Mouse (Mus musculus) right cerebral cortex, adult 18-20 months (tissue): ENCODE measurements around the gene Chil5.
"Not testable (repeated sequence)": the region's sequence is repeated elsewhere in the genome, so short reads cannot be mapped to it uniquely, and the experiment has no call there.

Source experiments
- DNase-seq: peaks from one replicate; pipeline ENCODE4 v3.0.0; 2022; ENCODE audit warnings: mixed read lengths

Chil5 gene

DNA sequence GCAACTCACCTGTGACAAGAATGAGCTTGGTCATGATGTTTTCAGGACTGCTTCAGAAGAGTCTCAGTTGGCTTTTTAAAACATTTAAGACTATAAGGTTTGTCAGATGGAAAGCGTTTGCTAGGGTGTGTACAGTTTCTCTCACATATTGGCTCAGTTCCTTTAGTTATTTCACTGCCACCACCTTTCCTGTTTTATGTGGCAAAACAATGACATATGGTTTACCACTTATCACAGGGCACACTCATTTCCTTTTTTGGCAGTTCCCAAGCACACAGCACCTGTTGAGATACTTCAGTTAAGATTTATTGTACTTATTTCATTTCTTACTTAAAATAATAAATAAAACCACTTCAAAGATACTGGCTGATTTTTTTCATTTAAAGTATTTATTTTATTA lies at the start of gene Chil5:
Chil5 (minus strand) TSS at position 34 of the 400 bp plus-strand sequence.
- no peak for DNase-seq

GRCm38 (mm10) chr3:106074824-106075223 lies 42.2 kb upstream of the Chil5 start:
- DNase-seq, result no peak

DNA sequence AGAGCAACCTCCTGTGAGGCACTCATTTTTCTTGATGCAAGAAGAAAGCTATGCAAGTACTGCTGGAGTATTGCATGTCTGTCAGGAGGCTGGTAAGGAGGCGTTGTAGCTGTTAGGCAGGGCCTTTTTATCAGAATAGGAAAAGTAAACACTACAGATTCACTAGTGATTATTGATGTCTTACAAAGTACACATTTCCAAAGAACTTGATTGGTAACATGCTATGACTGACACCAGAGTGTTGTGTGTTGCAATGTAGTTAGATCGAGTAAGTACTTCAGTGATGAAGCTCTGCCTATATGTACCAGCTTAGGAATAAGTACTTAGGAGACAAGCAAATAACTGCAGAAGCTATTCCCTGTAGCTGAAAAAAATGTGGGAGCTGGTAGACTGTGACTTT lies 38.4 kb upstream of the Chil5 start:
- no peak for DNase-seq

DNA sequence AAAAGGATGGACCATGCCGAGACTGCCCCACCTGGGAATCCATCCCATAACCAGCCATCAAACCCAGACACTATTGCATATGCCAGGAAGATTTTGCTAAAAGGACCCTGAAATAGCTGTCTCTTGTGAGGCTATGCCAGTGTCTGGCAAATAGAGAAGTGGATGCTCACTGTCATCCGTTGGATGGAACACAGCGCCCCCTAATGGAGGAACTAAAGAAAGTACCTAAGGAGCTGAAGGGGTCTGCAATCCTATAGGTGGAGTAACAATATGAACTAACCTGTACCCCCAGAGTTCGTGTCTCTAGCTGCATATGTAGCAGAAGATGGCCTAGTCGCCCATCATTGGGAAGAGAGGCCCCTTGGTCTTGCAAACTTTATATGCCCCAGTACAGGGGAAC lies 35.1 kb upstream of the Chil5 start:
- DNase-seq, result not testable (repeated sequence)

GRCm38 (mm10) chr3:106057966-106058365 lies 25.4 kb upstream of the Chil5 start:
- DNase-seq, result no peak

DNA sequence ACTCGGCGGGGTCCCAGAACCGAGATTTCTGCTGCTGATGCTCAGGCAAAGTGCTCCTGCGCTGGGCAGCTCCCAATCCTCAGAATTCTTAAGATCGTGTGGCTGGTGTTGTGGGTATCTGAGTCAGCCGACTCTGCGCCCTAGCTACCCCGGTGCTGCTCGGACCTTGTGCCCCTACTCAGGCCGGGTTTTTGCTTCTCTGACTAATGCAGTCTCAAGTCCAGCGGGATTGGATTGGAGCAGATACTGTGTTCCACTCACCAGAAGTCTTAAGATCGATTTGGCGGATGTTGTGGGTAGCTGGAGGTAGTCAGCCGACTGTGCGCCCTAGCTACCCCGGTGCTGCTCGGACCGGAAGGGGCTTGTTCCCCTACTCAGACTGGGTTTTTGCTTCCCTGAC lies 19.3 kb upstream of the Chil5 start:
- no peak for DNase-seq

DNA sequence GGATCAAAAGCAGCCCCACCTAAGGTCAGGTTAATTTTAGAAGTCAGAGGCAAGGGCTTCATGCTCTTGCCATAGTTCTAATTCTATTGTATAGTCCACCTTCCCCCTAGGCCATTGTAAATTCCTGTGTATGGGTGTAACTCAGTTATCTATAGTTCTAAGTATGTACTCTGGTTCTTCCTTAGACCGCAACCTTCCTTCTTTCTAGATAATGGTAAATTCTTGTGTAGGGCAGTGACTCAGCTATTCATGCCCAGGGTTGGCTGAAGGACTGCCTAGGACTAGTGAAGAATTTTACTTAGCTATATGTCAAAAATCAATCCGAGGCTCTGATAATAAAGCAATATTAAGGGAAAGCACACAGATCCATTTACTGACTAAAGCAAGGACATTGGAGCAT lies 7.7 kb upstream of the Chil5 start:
- DNase-seq, result no peak

DNA sequence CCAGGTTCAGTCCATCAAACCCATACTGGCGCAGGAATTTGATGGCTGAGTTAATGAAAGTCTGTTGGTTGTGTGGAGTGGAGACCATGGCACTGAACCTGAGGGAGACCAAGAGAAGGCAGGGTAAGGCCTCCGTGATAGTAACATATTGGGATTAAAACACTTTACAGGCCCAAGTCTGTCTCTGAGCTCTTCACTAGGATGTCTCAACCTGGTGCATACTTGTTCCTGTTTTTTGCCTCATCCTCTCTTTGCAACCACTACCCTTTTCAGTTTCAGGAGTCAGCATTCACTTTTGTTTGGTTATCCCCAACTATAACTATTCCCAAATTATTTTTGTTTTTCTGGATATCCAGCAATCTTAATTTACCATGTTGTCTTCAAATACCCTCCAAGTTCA lies 8.5 kb downstream of the Chil5 start:
- no peak for DNase-seq

- DNase-seq, result no peak
These were observed 10.8 kb downstream of the Chil5 start for GRCm38 (mm10) chr3:106021840-106022239.

DNA sequence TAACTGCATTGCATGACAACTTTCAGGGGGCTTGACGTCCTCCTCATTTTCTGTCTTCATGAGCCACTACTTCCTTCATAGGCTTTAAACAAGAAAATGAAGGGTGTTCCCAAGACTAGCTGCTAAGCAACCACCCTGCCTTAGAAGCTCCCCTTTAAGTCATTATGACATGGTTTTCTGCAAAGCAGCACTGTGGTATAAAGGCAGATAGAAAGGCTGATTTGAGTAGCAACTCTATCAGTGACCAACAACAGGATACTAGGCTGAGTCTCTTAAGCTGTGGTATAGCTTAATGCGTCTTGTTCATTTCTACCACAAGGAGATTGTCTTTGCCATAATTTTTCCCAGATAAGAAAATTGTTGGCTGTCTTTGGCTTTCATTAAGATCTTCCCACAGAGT lies 18.1 kb downstream of the Chil5 start, which contains the start of gene Pifo:
Pifo (minus strand) TSS at position 101 of the 400 bp plus-strand sequence.
- no peak for DNase-seq

- DNase-seq, result not testable (repeated sequence)
These were observed 29.3 kb downstream of the Chil5 start for GRCm38 (mm10) chr3:106003360-106003759.

DNA sequence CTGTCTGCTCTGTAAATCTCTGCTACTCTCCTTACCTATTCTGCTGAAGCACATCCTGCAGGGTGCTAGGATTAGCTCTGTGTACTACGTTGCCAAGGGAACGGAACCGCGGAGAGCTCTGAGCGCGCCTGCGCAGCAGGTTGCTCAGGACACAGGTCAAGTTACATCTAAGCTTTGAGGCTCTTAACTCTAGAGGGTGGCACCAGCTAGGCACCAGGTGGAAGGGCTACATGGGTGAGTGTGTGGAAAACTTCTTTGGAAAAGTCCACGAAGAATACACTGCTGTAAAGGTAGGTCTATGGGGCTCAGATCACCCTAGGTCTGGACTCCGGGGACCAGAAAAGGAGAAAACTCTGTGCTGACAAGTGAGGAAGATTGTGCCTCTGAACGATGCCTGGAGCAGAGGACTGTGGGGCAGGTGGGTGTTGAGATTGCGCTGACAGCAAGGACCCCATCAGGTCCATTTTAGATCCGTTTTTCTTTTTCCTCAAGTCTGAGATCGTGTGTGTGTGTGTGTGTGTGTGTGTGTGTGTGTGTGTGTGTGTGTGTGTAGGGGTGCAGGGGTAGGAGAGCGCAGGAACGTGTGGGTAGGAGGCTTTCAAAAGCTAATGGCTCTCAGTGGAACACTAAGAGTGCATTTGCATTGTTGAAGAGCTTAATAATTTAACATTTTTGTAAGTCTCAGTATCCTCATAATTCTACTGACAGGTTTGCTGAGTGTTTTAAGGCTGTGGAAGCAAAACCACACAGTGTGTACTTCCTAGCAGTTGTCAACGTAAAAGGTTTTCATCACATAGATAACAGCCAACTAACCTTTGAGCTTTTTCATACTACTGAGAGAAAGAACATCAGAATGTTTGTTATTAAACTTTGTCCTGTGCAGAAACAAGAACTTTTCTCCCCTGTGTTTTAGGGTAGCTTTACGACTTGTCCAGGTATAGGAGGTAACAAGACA lies 30.9 kb downstream of the Chil5 start:
- DNase-seq, result peak; percentile 49

DNA sequence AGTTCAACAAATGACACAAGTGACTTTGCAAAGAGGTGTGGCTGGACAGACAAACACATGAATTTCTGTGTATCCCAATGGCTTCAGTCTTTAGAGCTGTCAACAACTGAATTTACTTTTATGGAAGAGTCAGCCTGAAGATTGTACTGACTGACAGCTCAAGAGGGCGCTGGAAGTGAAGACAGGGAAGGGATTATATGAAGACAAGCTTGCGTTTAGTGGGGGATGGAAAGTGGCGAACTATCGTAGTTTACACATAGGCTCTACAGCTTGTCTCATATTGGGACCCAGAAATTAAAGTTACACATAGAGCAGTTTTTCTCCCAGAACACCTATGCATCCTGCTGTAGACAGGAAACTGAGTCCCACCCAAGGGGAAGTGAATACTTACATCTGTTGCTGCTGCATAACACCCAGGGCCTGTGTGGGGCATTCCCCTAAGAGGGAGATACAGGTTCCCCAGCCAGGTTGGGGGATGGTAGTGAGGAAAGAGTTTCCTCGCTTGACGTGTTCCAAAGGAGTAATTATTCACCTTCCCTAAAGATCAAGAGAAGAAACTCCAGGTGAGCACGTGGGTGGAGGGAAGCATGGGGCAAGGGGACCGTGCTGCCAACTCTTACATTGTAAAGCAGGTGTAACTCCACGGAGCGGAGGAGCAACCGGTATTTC lies 31.8 kb downstream of the Chil5 start:
- DNase-seq, result no peak

- no peak for DNase-seq
These were observed 37.9 kb downstream of the Chil5 start for GRCm38 (mm10) chr3:105994730-105995129.

DNA sequence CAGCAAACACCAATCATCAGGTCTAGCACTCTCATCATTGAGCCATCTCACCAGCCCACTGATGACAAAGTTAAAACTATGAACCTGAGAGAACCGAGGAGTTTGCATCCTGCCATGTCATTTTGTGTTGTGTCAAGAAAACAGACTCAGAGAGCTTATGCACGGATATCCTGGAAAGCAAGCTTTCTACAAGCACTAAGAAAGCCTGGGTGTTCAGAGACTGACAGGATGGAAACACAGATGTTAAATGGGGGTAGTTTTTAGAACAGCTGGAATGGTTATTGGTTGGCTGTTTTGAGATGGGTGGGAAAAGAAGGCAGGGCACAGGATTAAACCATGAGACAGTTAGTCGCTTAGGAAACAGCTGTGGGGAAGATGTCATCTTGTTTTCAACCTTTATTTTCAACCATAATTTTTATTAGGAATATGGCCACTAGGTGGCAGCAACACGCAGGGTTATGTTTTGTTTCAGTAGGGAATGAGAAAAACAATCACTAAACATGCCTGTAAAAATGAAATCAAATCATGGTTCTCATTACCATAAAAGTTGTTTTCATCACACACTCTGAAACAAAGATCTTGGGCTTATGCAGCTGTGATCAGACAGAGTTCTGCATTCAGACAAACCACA lies 40.8 kb downstream of the Chil5 start:
- peak; percentile 41 for DNase-seq

DNA sequence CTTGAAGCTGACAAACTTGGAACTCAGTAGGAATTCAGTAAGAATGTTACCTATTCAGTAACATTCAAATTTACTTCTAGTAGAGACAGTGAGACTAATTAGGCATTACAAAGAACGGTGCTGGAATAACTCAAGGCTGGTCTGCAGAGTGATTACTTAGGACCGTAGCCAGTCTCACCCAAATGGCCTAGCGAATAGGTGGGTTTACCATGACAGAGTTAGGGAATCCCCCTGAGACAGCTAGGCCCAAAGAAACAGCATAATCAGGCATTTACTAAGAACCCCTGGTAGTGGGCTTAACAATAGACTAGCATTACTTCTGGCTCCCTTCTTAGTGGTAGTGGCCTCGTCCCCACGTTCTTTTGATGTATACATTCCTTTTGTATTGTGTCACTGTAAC lies 43.0 kb downstream of the Chil5 start:
- DNase-seq, result not testable (repeated sequence)

- DNase-seq, result no peak
These were observed 58.4 kb downstream of the Chil5 start for GRCm38 (mm10) chr3:105974174-105974573.

- DNase-seq, result no peak
These were observed 59.2 kb downstream of the Chil5 start, which contains the start of gene Ovgp1 for GRCm38 (mm10) chr3:105973411-105973810. Gene Ovgp1, plus strand, starts transcription at chr3:105973711.

DNA sequence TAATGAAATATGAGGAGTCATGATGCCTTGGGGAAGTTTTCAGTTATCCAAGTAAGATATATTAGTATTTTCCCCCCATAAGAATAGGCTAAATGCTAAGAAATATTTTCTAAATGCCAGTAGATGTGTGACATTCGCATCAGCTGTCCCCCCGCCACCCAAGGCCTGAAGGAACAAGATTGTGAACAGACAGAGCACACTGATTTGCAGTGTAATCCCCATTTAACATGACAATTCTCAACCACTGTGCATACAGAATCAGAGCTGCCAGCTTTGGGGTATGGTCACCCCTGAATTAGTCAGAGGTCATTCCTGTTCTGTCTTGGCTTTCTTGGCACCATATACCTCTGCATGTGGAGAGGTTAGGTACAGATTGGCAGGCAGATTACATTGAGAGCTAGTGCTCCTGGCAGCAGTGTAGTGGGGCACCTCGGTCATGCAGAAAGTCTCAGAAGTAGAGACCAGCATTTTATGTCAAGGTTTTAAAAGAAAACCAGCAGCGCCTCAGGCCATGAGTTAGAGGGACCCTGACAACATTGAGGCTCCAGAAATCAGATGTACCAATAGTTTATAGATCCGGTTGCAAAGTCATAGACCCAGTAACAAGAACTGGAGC lies 60.7 kb downstream of the Chil5 start:
- DNase-seq, result no peak
